Mouse (Mus musculus): ENCODE measurements around the gene Wfdc21. TPM values are rescaled to one million over a fixed set of nuclear protein-coding genes. Genes with fewer than 3 reads are reported as not detected.

The Wfdc21 gene
- 23.2 and 38.7 TPM in 2 replicates for polyA plus RNA-seq (2012; rRNA removed)

GRCm38 (mm10) chr11:83746681-83747080 lies at the start of gene Wfdc21:
TSS of gene Wfdc21 (plus strand) at chr11:83746940.

GRCm38 (mm10) chr11:83703705-83704104 lies 43.0 kb upstream of the Wfdc21 start, which contains the start of gene Wfdc17:
TSS of gene Wfdc17 (plus strand) at chr11:83703991.

GRCm38 (mm10) chr11:83708715-83709114 lies 38.0 kb upstream of the Wfdc21 start, which contains the start of gene Wfdc18:
TSS of gene Wfdc18 (plus strand) at chr11:83709015.

GRCm38 (mm10) chr11:83753581-83754181 lies 6.9 kb downstream of the Wfdc21 start, which contains the start of gene Heatr6:
TSS of gene Heatr6 (plus strand) at chr11:83753696.

Other genes with a start within 250 kb of the Wfdc21 start
- gene Heatr9, start 224.8 kb upstream of the Wfdc21 start, polyA plus RNA-seq (2012; rRNA removed) = not detected in 2 replicates
- gene Ccl5, start 216.4 kb upstream of the Wfdc21 start, polyA plus RNA-seq (2012; rRNA removed) = 9.1 and 12.4 TPM in 2 replicates
- 0.47 and 0.59 TPM in 2 replicates for gene Ccl9, start 168.3 kb upstream of the Wfdc21 start, polyA plus RNA-seq (2012; rRNA removed)
- gene Ccl6, start 153.9 kb upstream of the Wfdc21 start, polyA plus RNA-seq (2012; rRNA removed) = 4.9 and 9.6 TPM in 2 replicates
- gene Rpl9-ps1, start 101.3 kb upstream of the Wfdc21 start, polyA plus RNA-seq (2012; rRNA removed) = not detected in 2 replicates
- gene Ccl3, start 97.6 kb upstream of the Wfdc21 start, polyA plus RNA-seq (2012; rRNA removed) = 0.53 and 0.76 TPM in 2 replicates
- gene Ccl4, start 84.4 kb upstream of the Wfdc21 start, polyA plus RNA-seq (2012; rRNA removed) = 0.25 and 1.1 TPM in 2 replicates
- 0.70 TPM in 1 of 2 replicates, not detected in the other for gene Wfdc17, start 42.9 kb upstream of the Wfdc21 start, polyA plus RNA-seq (2012; rRNA removed)
- gene Wfdc18, start 37.9 kb upstream of the Wfdc21 start, polyA plus RNA-seq (2012; rRNA removed) = 0.89 TPM in 1 of 2 replicates, not detected in the other
- gene Heatr6, start 6.8 kb downstream of the Wfdc21 start, polyA plus RNA-seq (2012; rRNA removed) = 7.7 and 7.9 TPM in 2 replicates
- gene Hnf1b, start 103.1 kb downstream of the Wfdc21 start, polyA plus RNA-seq (2012; rRNA removed) = 10.0 and 14.3 TPM in 2 replicates
- 0.32 and 0.47 TPM in 2 replicates for gene Ddx52, start 195.1 kb downstream of the Wfdc21 start, polyA plus RNA-seq (2012; rRNA removed)
- gene Synrg, start 217.5 kb downstream of the Wfdc21 start, polyA plus RNA-seq (2012; rRNA removed) = 5.5 and 6.9 TPM in 2 replicates

Data from stomach, adult 2 months (tissue).